Mouse (Mus musculus): ENCODE measurements around the gene Cyp1a1.

GRCm38 (mm10) chr9:57671037-57671436 lies 16.7 kb upstream of the Cyp1a1 start:
- TF ChIP-seq GATA1 (IDR thresholded peaks at IDR 0.05; ENCODE audit: borderline replicate concordance, low read length), result no peak
- TF ChIP-seq FLI1 (IDR thresholded peaks at IDR 0.05; ENCODE audit: low read length), result no peak

All from megakaryocyte, embryonic 14.5 days (primary cell).